Mouse (Mus musculus) left cerebral cortex, postnatal 25 days (tissue): ENCODE data around the gene Hist1h4h. TPM values are rescaled to one million over a fixed set of nuclear protein-coding genes. Genes with fewer than 3 reads are reported as not detected.

Experiments used
- DNase-seq, 2 experiments: peaks; one replicate each; pipeline ENCODE4 v3.0.0; 2022; ENCODE audit warnings: low spot score in 2 of 2, mixed read lengths in 1 of 2
- intact Hi-C: fragments of 180-260 bp; cut with DNase I; formaldehyde crosslinking; loops from one replicate; pipeline ENCODE4 v1.15.1; 2025
- total RNA-seq, 2 experiments: library from RNA; stranded (reverse); gene quantifications; 2 replicates each; pipeline ENCODE4 v1.2.3; 2021

The Hist1h4h gene
- total RNA-seq, 2 experiments from 2014 or later: 300 to 349 TPM

- intact Hi-C loops: no loop called here
- DNase-seq: peak in 1 of 2 experiments; percentile 37
Observed at GRCm38 (mm10) chr13:23506351-23506750, 24.5 kb upstream of the Hist1h4h start.

- intact Hi-C loops: no loop called here
- no peak for DNase-seq
Observed at GRCm38 (mm10) chr13:23506819-23507515, 23.9 kb upstream of the Hist1h4h start.

- DNase-seq: no peak
- intact Hi-C loops: loop anchor here (10.0 kb wide), 1 partner anchor 1565 kb away; the partner anchor contains the start of gene Zfp184
Observed at GRCm38 (mm10) chr13:23510127-23510526, 20.7 kb upstream of the Hist1h4h start.

- intact Hi-C loops: loop anchor here (10.0 kb wide), 1 partner anchor 1569 kb away; the partner anchor contains the start of gene Zfp184
- no peak for DNase-seq
Observed at GRCm38 (mm10) chr13:23513517-23513916, 17.3 kb upstream of the Hist1h4h start.

GRCm38 (mm10) chr13:23515281-23515680 lies 15.6 kb upstream of the Hist1h4h start:
- intact Hi-C loops: loop anchor here (5.0 to 10.0 kb wide), 3 partner anchors 148 to 1570 kb away; partner anchors contain the start of genes Zfp184 and Zfp322a
- DNase-seq: no peak

- no peak for DNase-seq
- intact Hi-C loops: loop anchor here (5.0 to 10.0 kb wide), 3 partner anchors 149 to 1571 kb away; partner anchors contain the start of genes Zfp184 and Zfp322a
Observed at GRCm38 (mm10) chr13:23515826-23516620, 14.8 kb upstream of the Hist1h4h start.

- intact Hi-C loops: loop anchor here (1.0 to 10.0 kb wide), 4 partner anchors 80 to 1572 kb away; partner anchors contain the start of genes Zfp184 and Zfp322a
- DNase-seq: peak; percentile 75 to 86
Observed at GRCm38 (mm10) chr13:23516822-23517602, 13.8 kb upstream of the Hist1h4h start.

- peak; percentile 93 to 97 for DNase-seq
- intact Hi-C loops: loop anchor here (1.0 to 10.0 kb wide), 4 partner anchors 80 to 1573 kb away; partner anchors contain the start of genes Zfp184 and Zfp322a
Observed at GRCm38 (mm10) chr13:23517603-23518294, 13.1 kb upstream of the Hist1h4h start.

- DNase-seq: no peak
- intact Hi-C loops: loop anchor here (5.0 to 10.0 kb wide), 3 partner anchors 151 to 1573 kb away; partner anchors contain the start of genes Zfp184 and Zfp322a
Observed at GRCm38 (mm10) chr13:23518295-23518603, 12.6 kb upstream of the Hist1h4h start.

GRCm38 (mm10) chr13:23518885-23519284 lies 12.0 kb upstream of the Hist1h4h start:
- intact Hi-C loops: loop anchor here (5.0 to 10.0 kb wide), 3 partner anchors 152 to 1574 kb away; partner anchors contain the start of genes Zfp184 and Zfp322a

GRCm38 (mm10) chr13:23519416-23519815 lies 11.4 kb upstream of the Hist1h4h start:
- intact Hi-C loops: loop anchor here (5.0 to 10.0 kb wide), 3 partner anchors 152 to 1575 kb away; partner anchors contain the start of genes Zfp184 and Zfp322a
- DNase-seq: peak; percentile 85 to 93

More at GRCm38 (mm10) chr13:23518885-23519284, 12.0 kb upstream of the Hist1h4h start:
- DNase-seq: peak; percentile 86 to 93

- peak; percentile 79 to 87 for DNase-seq
- intact Hi-C loops: no loop called here
Observed at GRCm38 (mm10) chr13:23521703-23522102, 9.1 kb upstream of the Hist1h4h start.

- intact Hi-C loops: loop anchor here (1.0 kb wide), 1 partner anchor 100 kb away; no protein-coding TSS in a partner anchor
- DNase-seq: no peak
Observed at GRCm38 (mm10) chr13:23523976-23524375, 6.9 kb upstream of the Hist1h4h start.

- DNase-seq: peak; percentile 61 to 79
- intact Hi-C loops: loop anchor here (1.0 to 5.0 kb wide), 2 partner anchors 100 to 1497 kb away; no protein-coding TSS in a partner anchor
Observed at GRCm38 (mm10) chr13:23524654-23525053, 6.2 kb upstream of the Hist1h4h start.

- intact Hi-C loops: loop anchor here (5.0 kb wide), 1 partner anchor 1499 kb away; no protein-coding TSS in a partner anchor
- DNase-seq: no peak
Observed at GRCm38 (mm10) chr13:23525901-23526300, 4.9 kb upstream of the Hist1h4h start.

GRCm38 (mm10) chr13:23526312-23526711 lies 4.5 kb upstream of the Hist1h4h start:
- intact Hi-C loops: loop anchor here (5.0 kb wide), 1 partner anchor 1499 kb away; no protein-coding TSS in a partner anchor
- DNase-seq: peak; percentile 93 to 96

GRCm38 (mm10) chr13:23529005-23529404 lies 1.8 kb upstream of the Hist1h4h start:
- intact Hi-C loops: loop anchor here (5.0 kb wide), 1 partner anchor 1502 kb away; no protein-coding TSS in a partner anchor
- DNase-seq: no peak
